Mouse (Mus musculus): ENCODE results near the gene Wdtc1. TPM values are rescaled to one million over a fixed set of nuclear protein-coding genes. Genes with fewer than 3 reads are reported as not detected.

The Wdtc1 gene
- polyA plus RNA-seq (2015; fragmentation: Illumina TruSeq; extraction: RNeasy Lipid Tissue Mini Kit (QIAGEN cat#74804); ENCODE audit: insufficient read depth, low read depth, low replicate concordance), result 7.4 TPM

DNA sequence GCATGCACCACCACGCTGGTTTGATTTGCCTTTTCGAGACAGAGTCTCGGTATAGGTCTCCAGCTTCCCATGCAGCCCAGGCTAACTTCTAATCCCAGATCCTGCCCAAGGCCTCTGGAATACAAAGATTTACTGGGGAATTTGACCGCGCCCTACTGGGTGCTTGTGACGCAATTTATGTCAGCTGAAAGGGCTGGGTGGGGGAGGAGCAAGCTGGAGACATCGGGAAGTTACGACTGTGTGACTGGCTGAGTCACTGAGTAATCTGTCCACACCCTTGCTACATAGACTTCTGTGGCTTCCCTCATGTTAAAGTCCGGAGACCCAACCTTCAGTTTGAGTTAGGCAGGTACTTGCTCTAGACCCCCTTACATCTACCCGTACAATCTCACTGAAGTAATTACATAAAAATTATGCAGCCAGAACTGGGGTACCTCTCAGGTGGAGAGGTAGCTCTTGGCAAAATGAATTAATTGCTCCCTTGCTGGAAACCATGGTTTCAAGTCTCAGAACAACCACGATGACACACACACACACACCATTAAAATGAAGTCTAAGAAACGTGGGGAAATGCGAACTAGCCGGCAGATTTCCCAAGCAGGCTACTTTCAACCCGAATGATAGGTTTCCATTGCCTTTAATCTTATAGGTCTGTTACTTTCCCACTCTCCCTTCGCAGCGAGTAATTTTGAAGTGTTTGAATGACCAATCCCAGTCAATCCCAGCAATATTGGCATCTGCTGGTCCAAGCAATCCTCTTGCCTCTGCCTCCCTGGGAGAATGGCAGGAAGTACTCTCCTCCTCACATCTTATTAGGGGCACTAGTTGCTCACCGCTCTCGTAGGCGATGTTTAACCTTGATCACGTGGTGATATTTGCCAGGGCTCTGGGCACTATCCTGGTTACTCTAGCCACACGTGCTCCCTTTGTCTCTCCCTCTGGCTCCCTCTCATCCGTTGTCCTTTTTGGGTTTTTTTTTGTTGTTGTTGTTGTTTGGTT, at the start of gene Wdtc1:
Gene Wdtc1, minus strand, starts transcription at position 115 of the 999 bp plus-strand sequence.

DNA sequence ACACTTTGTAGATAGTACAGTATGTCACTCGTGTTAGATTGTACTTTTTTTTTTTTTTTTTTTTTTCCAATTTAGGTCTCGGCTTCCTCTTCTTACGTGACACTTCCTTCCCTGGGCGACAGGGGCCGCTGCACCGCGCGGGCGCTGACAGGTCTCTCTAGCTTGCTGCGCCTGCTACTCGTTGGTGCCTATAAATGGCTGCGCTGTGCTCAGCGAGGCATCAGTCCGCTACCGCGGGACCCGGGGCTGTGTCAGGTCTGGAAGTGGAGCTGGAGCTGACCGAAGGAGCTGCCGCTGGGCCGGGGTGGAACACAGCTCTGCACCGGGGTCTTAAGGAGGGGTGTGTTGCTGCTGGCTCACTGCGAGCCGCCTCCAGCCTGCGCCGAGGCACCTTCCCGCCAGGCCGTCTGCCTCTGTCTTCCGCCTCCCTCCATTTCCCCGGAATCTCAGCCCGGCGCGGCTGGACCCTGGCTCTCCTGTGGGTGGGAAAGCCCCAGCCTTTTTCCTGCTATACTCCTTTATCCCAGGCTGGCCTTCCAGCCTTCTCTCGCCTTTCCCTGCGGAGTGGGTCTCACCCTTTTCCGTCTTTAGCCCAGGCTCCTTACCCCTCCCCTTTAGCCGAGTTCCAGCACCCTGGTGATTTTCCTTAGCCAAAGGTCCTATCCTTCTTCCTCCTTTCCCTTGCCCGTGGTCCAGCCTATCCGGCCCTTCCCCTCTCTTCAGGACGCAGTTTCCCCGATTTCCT, 16.4 kb upstream of the Wdtc1 start, which contains the start of gene Slc9a1:
Gene Slc9a1, plus strand, starts transcription at position 154 of the 745 bp plus-strand sequence.

DNA sequence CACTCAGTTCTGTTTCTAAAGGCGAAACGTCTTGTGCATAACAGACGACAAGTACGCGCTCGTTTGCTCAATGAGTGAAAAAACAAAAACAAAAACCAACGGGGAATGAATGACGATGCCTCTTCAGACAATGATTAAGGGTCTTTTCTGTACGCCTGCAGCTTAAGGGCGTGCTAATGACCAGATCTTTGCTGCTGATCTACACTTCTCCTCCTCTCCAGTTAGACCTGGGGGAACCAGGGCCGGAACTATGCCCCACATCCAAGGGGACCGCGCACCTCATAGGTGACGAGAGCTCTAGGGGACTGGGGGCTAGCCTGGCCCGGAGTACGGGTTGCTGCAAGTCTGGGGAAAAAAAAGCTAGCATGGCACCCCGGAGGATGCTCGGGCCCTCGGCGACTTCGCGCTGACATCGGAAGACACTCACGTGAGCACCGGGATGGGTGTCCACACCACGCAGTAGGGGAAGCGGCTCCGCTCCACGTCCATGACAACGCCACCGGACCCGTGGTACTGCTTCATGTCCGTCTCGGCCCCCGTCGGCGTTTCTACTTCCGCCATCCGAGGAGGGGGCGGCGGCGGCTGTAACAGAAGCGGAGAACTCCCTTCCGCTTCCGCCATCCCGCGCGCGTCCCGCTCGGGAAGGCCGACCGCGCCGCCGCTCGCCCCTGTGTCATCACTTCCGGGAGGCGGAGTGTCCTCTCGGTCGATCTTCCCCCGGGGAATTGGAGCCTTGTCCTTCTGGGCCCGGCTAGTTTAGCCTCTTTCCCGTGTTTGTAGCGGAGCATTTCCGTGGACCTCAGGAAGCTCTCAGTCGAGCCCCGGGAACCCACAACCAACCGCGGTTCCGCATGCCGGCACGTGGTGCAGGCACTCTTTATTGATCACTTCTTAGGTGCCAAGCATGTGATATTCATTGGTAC, 75.9 kb downstream of the Wdtc1 start, which contains the start of gene Tmem222:
Gene Tmem222, minus strand, starts transcription at position 689 of the 923 bp plus-strand sequence.

DNA sequence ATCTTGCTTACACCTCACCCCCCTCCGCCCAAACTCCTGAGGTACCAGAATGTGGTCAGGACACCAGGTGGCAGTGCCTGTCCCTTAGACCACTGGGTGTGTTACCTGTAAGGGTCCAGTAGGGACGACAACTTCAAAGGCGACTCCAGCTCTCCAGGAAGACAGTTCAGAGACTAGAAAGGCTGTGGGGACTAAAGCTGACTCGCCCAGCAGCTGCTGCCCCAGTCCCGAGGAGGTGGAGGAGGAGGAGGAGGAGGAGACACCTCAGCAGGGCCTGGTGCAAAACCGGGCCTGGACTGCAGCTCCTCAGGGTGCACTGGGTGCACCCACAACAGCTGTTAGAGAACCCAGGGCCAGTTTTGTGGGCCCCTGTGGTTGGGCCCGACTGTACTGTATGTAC, 90.4 kb downstream of the Wdtc1 start, which contains the start of gene Sytl1:
Gene Sytl1, minus strand, starts transcription at position 232 of the 400 bp plus-strand sequence.

Other genes with a start within 250 kb of the Wdtc1 start
- 12.5 TPM for gene Wasf2, start 223.0 kb downstream of the Wdtc1 start, polyA plus RNA-seq (2015; fragmentation: Illumina TruSeq; extraction: RNeasy Lipid Tissue Mini Kit (QIAGEN cat#74804); ENCODE audit: insufficient read depth, low read depth, low replicate concordance)
- 0.90 TPM for gene Cd164l2, start 141.3 kb downstream of the Wdtc1 start, polyA plus RNA-seq (2015; fragmentation: Illumina TruSeq; extraction: RNeasy Lipid Tissue Mini Kit (QIAGEN cat#74804); ENCODE audit: insufficient read depth, low read depth, low replicate concordance)
- not detected for gene Gpr3, start 140.9 kb downstream of the Wdtc1 start, polyA plus RNA-seq (2015; fragmentation: Illumina TruSeq; extraction: RNeasy Lipid Tissue Mini Kit (QIAGEN cat#74804); ENCODE audit: insufficient read depth, low read depth, low replicate concordance)
- 6.7 TPM for gene Map3k6, start 112.7 kb downstream of the Wdtc1 start, polyA plus RNA-seq (2015; fragmentation: Illumina TruSeq; extraction: RNeasy Lipid Tissue Mini Kit (QIAGEN cat#74804); ENCODE audit: insufficient read depth, low read depth, low replicate concordance)
- gene Sytl1, start 90.4 kb downstream of the Wdtc1 start, polyA plus RNA-seq (2015; fragmentation: Illumina TruSeq; extraction: RNeasy Lipid Tissue Mini Kit (QIAGEN cat#74804); ENCODE audit: insufficient read depth, low read depth, low replicate concordance), result 17.0 TPM
- gene Tmem222, start 75.7 kb downstream of the Wdtc1 start, polyA plus RNA-seq (2015; fragmentation: Illumina TruSeq; extraction: RNeasy Lipid Tissue Mini Kit (QIAGEN cat#74804); ENCODE audit: insufficient read depth, low read depth, low replicate concordance), result 12.5 TPM
- 10.4 TPM for gene Slc9a1, start 16.2 kb upstream of the Wdtc1 start, polyA plus RNA-seq (2015; fragmentation: Illumina TruSeq; extraction: RNeasy Lipid Tissue Mini Kit (QIAGEN cat#74804); ENCODE audit: insufficient read depth, low read depth, low replicate concordance)
- gene Tent5b, start 126.7 kb upstream of the Wdtc1 start, polyA plus RNA-seq (2015; fragmentation: Illumina TruSeq; extraction: RNeasy Lipid Tissue Mini Kit (QIAGEN cat#74804); ENCODE audit: insufficient read depth, low read depth, low replicate concordance), result 2.5 TPM
- gene Trnp1, start 145.1 kb upstream of the Wdtc1 start, polyA plus RNA-seq (2015; fragmentation: Illumina TruSeq; extraction: RNeasy Lipid Tissue Mini Kit (QIAGEN cat#74804); ENCODE audit: insufficient read depth, low read depth, low replicate concordance), result 2.0 TPM
- 5.3 TPM for gene Kdf1, start 165.5 kb upstream of the Wdtc1 start, polyA plus RNA-seq (2015; fragmentation: Illumina TruSeq; extraction: RNeasy Lipid Tissue Mini Kit (QIAGEN cat#74804); ENCODE audit: insufficient read depth, low read depth, low replicate concordance)
- gene Nudc, start 192.5 kb upstream of the Wdtc1 start, polyA plus RNA-seq (2015; fragmentation: Illumina TruSeq; extraction: RNeasy Lipid Tissue Mini Kit (QIAGEN cat#74804); ENCODE audit: insufficient read depth, low read depth, low replicate concordance), result 29.6 TPM
- 5.4 TPM for gene Nr0b2, start 199.9 kb upstream of the Wdtc1 start, polyA plus RNA-seq (2015; fragmentation: Illumina TruSeq; extraction: RNeasy Lipid Tissue Mini Kit (QIAGEN cat#74804); ENCODE audit: insufficient read depth, low read depth, low replicate concordance)
- 1.6 TPM for gene Gpatch3, start 221.3 kb upstream of the Wdtc1 start, polyA plus RNA-seq (2015; fragmentation: Illumina TruSeq; extraction: RNeasy Lipid Tissue Mini Kit (QIAGEN cat#74804); ENCODE audit: insufficient read depth, low read depth, low replicate concordance)
- 3.3 TPM for gene Gpn2, start 230.9 kb upstream of the Wdtc1 start, polyA plus RNA-seq (2015; fragmentation: Illumina TruSeq; extraction: RNeasy Lipid Tissue Mini Kit (QIAGEN cat#74804); ENCODE audit: insufficient read depth, low read depth, low replicate concordance)
- 2.9 TPM for gene Sfn, start 248.7 kb upstream of the Wdtc1 start, polyA plus RNA-seq (2015; fragmentation: Illumina TruSeq; extraction: RNeasy Lipid Tissue Mini Kit (QIAGEN cat#74804); ENCODE audit: insufficient read depth, low read depth, low replicate concordance)

Data from pancreas, adult 10 weeks (tissue).